Mouse (Mus musculus): ENCODE data around the gene Ntrk3. TPM values are rescaled to one million over a fixed set of nuclear protein-coding genes. Genes with fewer than 3 reads are reported as not detected.
A peak's percentile ranks its signal among the peaks of the same experiment; 100 is the strongest.

Ntrk3 gene
- polyA plus RNA-seq, 1 experiment from 2014 or later, result 2.2 TPM

DNA sequence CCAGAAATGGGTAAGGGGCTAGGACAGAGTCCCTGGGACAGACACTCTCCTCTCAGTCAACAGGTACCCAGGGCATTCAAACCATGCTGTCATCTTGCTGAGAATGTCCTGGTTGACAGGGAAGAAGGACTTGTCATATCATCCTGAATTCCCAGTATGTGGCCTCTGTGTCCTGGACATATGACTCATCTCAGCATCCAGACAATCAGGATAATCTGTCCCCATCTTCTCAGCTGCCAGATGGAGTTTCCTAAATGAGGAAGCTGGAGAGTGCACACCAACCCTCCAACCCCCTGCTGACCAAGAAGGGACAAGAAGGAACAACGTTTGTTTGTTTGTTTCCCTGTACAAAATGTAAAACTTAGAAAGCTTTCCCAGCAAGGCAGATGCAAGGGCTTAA lies 156.5 kb downstream of the Ntrk3 start:
- 52% methylated on average over 1 of the region's 1 CpGs for WGBS
- Histone ChIP-seq H3K4me2 (ENCODE audit: low read depth, low read length) (no peak overlapping the region), H3K27me3 (ENCODE audit: control insufficient read depth, insufficient read depth, low read length) (peaks cover 44% of the 10 kb centered on the region), H3K9me3 (replicated peaks; ENCODE audit: control insufficient read depth, low read length) (no peaks in the 10 kb centered on the region), H3K4me1 (ENCODE audit: control insufficient read depth, insufficient read depth, low read length) (peaks cover 5% of the 10 kb centered on the region; the same call in 1 of the 2 replicates), H3K9ac (replicated peaks; ENCODE audit: low read length) (no peak overlapping the region), H3K36me3 (replicated peaks; ENCODE audit: control insufficient read depth, insufficient read depth, low read depth, low read length) (no peaks in the 10 kb centered on the region), H3K27ac (replicated peaks; ENCODE audit: low read depth, low read length) (no peak overlapping the region), H3K4me3 (ENCODE audit: low read depth, low read length) (no peak overlapping the region)
- DNase-seq (ENCODE audit: low spot score) (no peak), ATAC-seq (replicated peaks; ENCODE audit: insufficient number of reproducible peaks, low FRiP score, low TSS enrichment, low read depth) (no peak)

DNA sequence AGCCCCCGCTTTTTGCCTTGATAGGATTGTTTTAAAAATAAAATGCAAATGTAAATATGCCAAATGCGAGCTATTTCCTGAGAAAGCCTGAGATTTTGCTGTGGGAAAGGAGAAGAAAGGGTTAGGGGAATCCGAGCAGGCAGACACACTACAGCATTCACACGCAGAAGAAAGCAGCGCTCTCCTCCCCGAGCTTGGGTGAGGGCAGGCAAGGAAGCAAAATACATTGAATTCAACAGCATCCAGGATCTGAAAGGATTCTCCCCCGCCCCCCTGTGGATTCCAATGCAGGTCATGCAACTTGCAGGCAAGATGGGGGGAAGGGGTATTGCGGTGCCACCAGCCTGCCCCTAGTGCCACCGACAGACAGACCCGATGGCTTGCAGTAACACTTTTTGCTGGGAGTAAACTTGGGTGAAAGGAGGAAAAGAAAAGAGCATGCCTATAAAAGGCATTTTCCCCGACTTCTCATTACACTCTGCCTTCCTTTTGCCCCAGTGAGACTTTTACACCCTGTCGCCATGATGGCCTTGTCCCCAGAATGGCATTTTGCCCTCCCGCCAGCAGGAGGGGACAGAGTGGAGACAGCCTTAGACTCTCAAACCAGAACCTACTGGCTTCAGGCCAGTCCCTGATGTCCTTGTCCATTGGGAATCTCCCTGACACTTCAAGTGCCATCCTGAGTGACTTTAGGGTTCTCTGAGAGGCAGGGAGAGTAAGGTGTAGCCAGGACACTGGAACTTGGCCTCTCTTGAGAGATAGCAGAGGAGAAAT lies 158.2 kb downstream of the Ntrk3 start:
- Histone ChIP-seq H3K4me2 (ENCODE audit: low read depth, low read length) (peak overlapping the region; percentile 72; the same call in 1 of the 2 replicates), H3K9ac (replicated peaks; ENCODE audit: low read length) (no peak overlapping the region)
- 2% methylated on average over 13 of the region's 13 CpGs for WGBS

DNA sequence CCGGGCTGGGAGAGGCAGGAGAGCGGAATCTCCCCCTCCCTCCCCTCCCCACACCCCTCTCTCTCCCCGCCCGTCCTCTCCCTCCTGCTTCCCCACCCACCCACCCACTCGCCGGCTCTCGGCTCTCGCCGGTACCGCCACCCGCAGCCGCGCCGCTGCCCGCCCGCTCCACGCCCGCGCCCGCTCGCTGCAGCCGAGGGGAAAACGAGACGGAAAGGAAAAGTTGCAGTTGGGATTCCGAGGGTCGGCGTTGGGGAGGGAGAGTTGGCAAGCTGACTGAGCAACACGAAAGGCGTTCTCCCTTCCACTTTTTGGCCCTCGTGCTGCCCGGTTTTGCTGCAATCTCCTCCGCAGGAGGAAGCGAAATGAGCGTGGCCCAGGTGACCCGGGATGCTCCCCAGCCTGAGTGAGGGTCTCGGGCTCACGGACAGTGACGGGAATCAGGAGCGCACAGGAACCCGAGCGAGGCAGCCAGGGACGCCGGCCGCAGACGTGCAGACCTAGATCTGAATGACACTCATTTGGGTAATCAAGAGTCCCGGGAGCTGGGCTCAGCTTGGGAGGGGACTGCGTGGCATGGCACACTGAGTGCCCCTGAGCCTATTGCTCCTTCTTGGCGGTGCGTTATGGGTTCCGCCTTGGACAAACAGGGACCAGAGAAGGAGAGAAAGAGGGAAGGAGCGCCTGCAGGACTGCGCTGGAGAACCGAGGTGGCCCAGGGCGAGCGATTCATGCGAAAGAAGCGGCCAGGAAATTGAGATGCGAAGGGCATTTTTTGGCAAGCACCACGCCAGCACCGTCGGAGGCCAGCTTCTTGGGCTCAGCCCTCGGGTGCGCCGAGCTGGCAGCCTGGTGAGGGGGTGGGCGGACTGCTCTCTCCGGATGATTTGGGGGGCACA lies 159.1 kb downstream of the Ntrk3 start:
- peaks cover 5% of the 10 kb centered on the region; the same call in 1 of the 2 replicates for H3K4me1 ChIP-seq (ENCODE audit: control insufficient read depth, insufficient read depth, low read length)
- WGBS, result under 1% methylated on average over 53 of the region's 66 CpGs

More for the DNA sequence above, 158.2 kb downstream of the Ntrk3 start:
- H3K27ac ChIP-seq (replicated peaks; ENCODE audit: low read depth, low read length), result no peak overlapping the region
- DNase-seq (ENCODE audit: low spot score) (no peak), ATAC-seq (replicated peaks; ENCODE audit: insufficient number of reproducible peaks, low FRiP score, low TSS enrichment, low read depth) (no peak)
- no peak overlapping the region; the same call in 1 of the 2 replicates for H3K4me3 ChIP-seq (ENCODE audit: low read depth, low read length)
- H3K4me1 ChIP-seq (ENCODE audit: control insufficient read depth, insufficient read depth, low read length), result peaks cover 5% of the 10 kb centered on the region; the same call in 1 of the 2 replicates
- peaks cover 54% of the 10 kb centered on the region for H3K27me3 ChIP-seq (ENCODE audit: control insufficient read depth, insufficient read depth, low read length)
- H3K36me3 ChIP-seq (replicated peaks; ENCODE audit: control insufficient read depth, insufficient read depth, low read depth, low read length), result no peaks in the 10 kb centered on the region
- no peaks in the 10 kb centered on the region for H3K9me3 ChIP-seq (replicated peaks; ENCODE audit: control insufficient read depth, low read length)

DNA sequence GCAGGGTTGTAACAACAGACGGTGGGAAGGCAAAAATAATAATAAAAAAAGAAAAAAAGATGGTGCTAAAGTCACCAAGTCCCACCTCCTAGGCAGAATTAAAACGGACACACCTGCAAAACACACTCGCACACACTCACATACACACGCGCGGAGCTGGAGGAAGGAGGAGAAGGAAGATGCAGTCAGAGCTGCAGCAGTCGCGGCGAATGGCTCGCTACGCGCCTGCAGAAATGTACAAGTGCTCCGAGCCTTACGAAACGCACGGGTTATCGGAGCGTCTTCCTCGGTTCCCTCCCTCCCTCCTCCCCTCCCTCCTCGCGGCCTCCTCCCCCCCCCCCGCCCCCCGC lies 159.7 kb downstream of the Ntrk3 start:
- peak overlapping the region; percentile 72 for H3K4me2 ChIP-seq (ENCODE audit: low read depth, low read length)
- H3K9ac ChIP-seq (replicated peaks; ENCODE audit: low read length), result peak overlapping the region; percentile 26
- H3K27ac ChIP-seq (replicated peaks; ENCODE audit: low read depth, low read length), result no peak overlapping the region
- peaks cover 50% of the 10 kb centered on the region for H3K27me3 ChIP-seq (ENCODE audit: control insufficient read depth, insufficient read depth, low read length)
- peak overlapping the region; percentile 43 for H3K4me3 ChIP-seq (ENCODE audit: low read depth, low read length)
- ATAC-seq (replicated peaks; ENCODE audit: insufficient number of reproducible peaks, low FRiP score, low TSS enrichment, low read depth) (0 out of 2 replicates have a peak, but pooled peaks have one; percentile 26), DNase-seq (ENCODE audit: low spot score) (peak; percentile 50)
- H3K36me3 ChIP-seq (replicated peaks; ENCODE audit: control insufficient read depth, insufficient read depth, low read depth, low read length), result no peaks in the 10 kb centered on the region
- no peaks in the 10 kb centered on the region for H3K9me3 ChIP-seq (replicated peaks; ENCODE audit: control insufficient read depth, low read length)
- H3K4me1 ChIP-seq (ENCODE audit: control insufficient read depth, insufficient read depth, low read length), result peaks cover 5% of the 10 kb centered on the region; the same call in 1 of the 2 replicates
- WGBS, result 0% methylated on average over 19 of the region's 23 CpGs

More for the DNA sequence above, 159.1 kb downstream of the Ntrk3 start:
- peak; percentile 19 for DNase-seq (ENCODE audit: low spot score)
- no peaks in the 10 kb centered on the region for H3K36me3 ChIP-seq (replicated peaks; ENCODE audit: control insufficient read depth, insufficient read depth, low read depth, low read length)
- H3K27me3 ChIP-seq (ENCODE audit: control insufficient read depth, insufficient read depth, low read length), result peaks cover 53% of the 10 kb centered on the region
- H3K9ac ChIP-seq (replicated peaks; ENCODE audit: low read length), result peak overlapping the region; percentile 5
- H3K4me3 ChIP-seq (ENCODE audit: low read depth, low read length), result peak overlapping the region; percentile 43
- no peaks in the 10 kb centered on the region for H3K9me3 ChIP-seq (replicated peaks; ENCODE audit: control insufficient read depth, low read length)
- H3K4me2 ChIP-seq (ENCODE audit: low read depth, low read length), result peak overlapping the region; percentile 72
- ATAC-seq (replicated peaks; ENCODE audit: insufficient number of reproducible peaks, low FRiP score, low TSS enrichment, low read depth), result peak; percentile 30; the same call in 1 of the 2 replicates
- no peak overlapping the region for H3K27ac ChIP-seq (replicated peaks; ENCODE audit: low read depth, low read length)

DNA sequence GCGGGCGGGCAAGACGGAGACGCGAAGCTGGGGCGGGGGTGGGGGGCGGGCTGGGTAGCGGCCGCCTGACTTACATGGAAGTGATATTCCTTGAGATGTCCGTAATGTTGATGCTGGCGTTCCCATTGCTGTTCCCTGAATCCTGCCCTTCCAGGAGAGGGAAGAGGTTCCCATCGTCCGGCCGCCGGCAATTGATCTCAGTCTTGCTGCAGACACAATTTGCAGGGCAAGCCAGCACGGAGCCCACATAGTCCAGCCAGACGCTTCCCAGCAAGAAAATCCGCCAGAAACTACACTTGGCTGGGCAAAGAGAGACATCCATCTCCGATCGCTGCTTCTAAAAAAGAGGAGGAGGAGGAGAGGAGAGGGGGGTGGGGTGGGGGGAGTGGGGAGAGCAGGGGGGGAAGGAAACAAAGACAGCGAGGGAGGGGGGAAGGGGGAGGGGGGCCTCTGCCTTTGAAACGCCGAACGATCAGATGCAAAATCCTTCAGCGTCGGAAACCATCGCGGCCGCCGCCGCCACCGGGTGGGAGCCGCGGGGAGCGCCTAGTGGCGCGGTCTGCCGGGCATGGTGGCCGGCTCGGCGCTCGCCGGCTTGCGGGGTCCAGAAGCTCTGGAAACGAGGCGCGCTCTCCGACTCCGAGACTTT lies 160.2 kb downstream of the Ntrk3 start:
- under 1% methylated on average over 47 of the region's 49 CpGs for WGBS
- H3K4me3 ChIP-seq (ENCODE audit: low read depth, low read length), result peak overlapping the region; percentile 43
- peaks cover 50% of the 10 kb centered on the region for H3K27me3 ChIP-seq (ENCODE audit: control insufficient read depth, insufficient read depth, low read length)

DNA sequence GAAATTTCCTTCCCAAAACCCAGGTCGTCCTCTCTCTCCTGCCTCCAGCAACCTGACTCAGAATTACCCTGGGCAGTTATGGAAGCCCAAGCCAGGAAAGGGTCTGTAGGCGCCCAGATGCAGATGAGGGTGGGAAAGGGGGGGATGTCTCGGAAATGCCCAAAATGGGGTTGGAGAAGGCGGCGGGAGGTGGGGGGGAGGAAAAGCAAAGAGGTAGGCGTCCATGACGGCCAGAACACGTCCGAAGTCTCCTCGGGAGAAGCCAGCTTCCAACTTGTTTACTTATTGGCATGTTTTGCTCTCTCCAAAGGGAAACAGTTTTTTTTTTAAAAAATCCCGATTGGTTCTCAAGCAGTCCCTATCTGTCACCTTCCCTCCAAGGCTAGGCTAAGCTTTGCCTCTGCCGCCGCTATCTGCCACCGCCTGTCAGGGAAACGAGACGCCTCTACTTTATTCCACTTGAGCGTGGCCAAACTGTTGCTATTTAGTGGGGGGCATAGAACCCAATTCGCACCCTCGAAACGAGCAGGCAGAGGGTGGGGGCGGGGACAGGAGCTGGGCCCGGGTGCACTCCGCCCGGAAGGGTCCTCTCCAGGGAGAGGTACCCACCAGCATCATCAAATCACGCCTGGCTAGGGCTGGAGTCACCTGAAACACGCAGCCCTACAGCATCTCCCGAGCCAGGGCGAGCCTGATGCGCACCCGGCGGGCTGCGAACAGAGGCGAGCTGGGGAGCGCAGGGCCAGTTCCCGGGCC lies 160.9 kb downstream of the Ntrk3 start:
- Histone ChIP-seq H3K4me3 (ENCODE audit: low read depth, low read length) (peak overlapping the region; percentile 43), H3K9me3 (replicated peaks; ENCODE audit: control insufficient read depth, low read length) (no peaks in the 10 kb centered on the region), H3K36me3 (replicated peaks; ENCODE audit: control insufficient read depth, insufficient read depth, low read depth, low read length) (no peaks in the 10 kb centered on the region), H3K27me3 (ENCODE audit: control insufficient read depth, insufficient read depth, low read length) (peaks cover 47% of the 10 kb centered on the region), H3K4me1 (ENCODE audit: control insufficient read depth, insufficient read depth, low read length) (peaks cover 5% of the 10 kb centered on the region; the same call in 1 of the 2 replicates), H3K27ac (replicated peaks; ENCODE audit: low read depth, low read length) (no peak overlapping the region; the same call in 1 of the 2 replicates), H3K9ac (replicated peaks; ENCODE audit: low read length) (peak overlapping the region; percentile 26; the same call in 1 of the 2 replicates), H3K4me2 (ENCODE audit: low read depth, low read length) (peak overlapping the region; percentile 72)
- ATAC-seq (replicated peaks; ENCODE audit: insufficient number of reproducible peaks, low FRiP score, low TSS enrichment, low read depth), result peak; percentile 69; the same call in 1 of the 2 replicates
- peak; percentile 67 for DNase-seq (ENCODE audit: low spot score)
- WGBS, result 1% methylated on average over 35 of the region's 35 CpGs

More for the DNA sequence above, 160.2 kb downstream of the Ntrk3 start:
- H3K9me3 ChIP-seq (replicated peaks; ENCODE audit: control insufficient read depth, low read length), result no peaks in the 10 kb centered on the region
- peak overlapping the region; percentile 72 for H3K4me2 ChIP-seq (ENCODE audit: low read depth, low read length)
- ATAC-seq (replicated peaks; ENCODE audit: insufficient number of reproducible peaks, low FRiP score, low TSS enrichment, low read depth) (0 out of 2 replicates have a peak, but pooled peaks have one; percentile 14), DNase-seq (ENCODE audit: low spot score) (peak; percentile 55)
- H3K9ac ChIP-seq (replicated peaks; ENCODE audit: low read length), result peak overlapping the region; percentile 26
- no peak overlapping the region; the same call in 1 of the 2 replicates for H3K27ac ChIP-seq (replicated peaks; ENCODE audit: low read depth, low read length)
- H3K4me1 ChIP-seq (ENCODE audit: control insufficient read depth, insufficient read depth, low read length), result peaks cover 5% of the 10 kb centered on the region; the same call in 1 of the 2 replicates
- H3K36me3 ChIP-seq (replicated peaks; ENCODE audit: control insufficient read depth, insufficient read depth, low read depth, low read length), result no peaks in the 10 kb centered on the region

DNA sequence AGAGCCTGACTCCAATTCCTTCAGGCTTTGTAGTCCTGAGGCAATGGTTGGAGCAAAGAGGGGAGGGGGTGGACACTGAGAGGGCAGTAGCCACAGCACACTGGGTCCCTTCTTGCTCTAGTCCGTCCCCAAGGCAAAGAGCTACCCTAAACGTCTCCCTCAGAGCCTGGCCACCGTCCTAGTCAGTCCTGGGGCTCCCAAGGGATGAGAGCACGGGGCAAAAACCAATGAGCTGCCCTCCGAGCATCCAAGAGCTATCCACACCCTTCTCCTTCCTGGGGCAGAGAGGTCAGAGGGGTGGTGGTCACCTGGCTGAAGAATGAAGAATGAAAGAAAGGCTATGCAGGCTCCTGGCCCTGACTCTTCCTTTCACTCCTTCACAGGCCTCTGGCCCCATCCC lies 161.6 kb downstream of the Ntrk3 start:
- H3K27me3 ChIP-seq (ENCODE audit: control insufficient read depth, insufficient read depth, low read length), result peaks cover 45% of the 10 kb centered on the region
- H3K9me3 ChIP-seq (replicated peaks; ENCODE audit: control insufficient read depth, low read length), result no peaks in the 10 kb centered on the region
- H3K27ac ChIP-seq (replicated peaks; ENCODE audit: low read depth, low read length), result no peak overlapping the region
- no peak overlapping the region for H3K9ac ChIP-seq (replicated peaks; ENCODE audit: low read length)
- DNase-seq (ENCODE audit: low spot score), result no peak
- H3K4me3 ChIP-seq (ENCODE audit: low read depth, low read length), result no peak overlapping the region
- no peak for ATAC-seq (replicated peaks; ENCODE audit: insufficient number of reproducible peaks, low FRiP score, low TSS enrichment, low read depth)
- peaks cover 5% of the 10 kb centered on the region; the same call in 1 of the 2 replicates for H3K4me1 ChIP-seq (ENCODE audit: control insufficient read depth, insufficient read depth, low read length)
- no peak overlapping the region for H3K4me2 ChIP-seq (ENCODE audit: low read depth, low read length)
- no peaks in the 10 kb centered on the region for H3K36me3 ChIP-seq (replicated peaks; ENCODE audit: control insufficient read depth, insufficient read depth, low read depth, low read length)
- WGBS, result 25% methylated on average over 5 of the region's 5 CpGs

Data from embryonic facial prominence, embryonic 11.5 days (tissue).